Mouse (Mus musculus): Measurements from ENCODE around the gene Mast4. TPM values are rescaled to one million over a fixed set of nuclear protein-coding genes. Genes with fewer than 3 reads are reported as not detected.
A peak's percentile ranks its signal among the peaks of the same experiment; 100 is the strongest.

The Mast4 gene
- polyA plus RNA-seq, 1 experiment, result 0.04 TPM

GRCm38 (mm10) chr13:102913919-102914318, 420.4 kb downstream of the Mast4 start:
- Histone ChIP-seq H3K4me3 (replicated peaks) (no peak overlapping the region), H3K9me3 (ENCODE audit: control insufficient read depth, low read length) (no peaks in the 10 kb centered on the region), H3K27me3 (ENCODE audit: control insufficient read depth) (no peaks in the 10 kb centered on the region), H3K36me3 (ENCODE audit: control insufficient read depth) (no peaks in the 10 kb centered on the region), H3K4me1 (ENCODE audit: control insufficient read depth) (no peaks in the 10 kb centered on the region)
- no peak for TF ChIP-seq TAL1 (IDR thresholded peaks at IDR 0.05; ENCODE audit: low read length)
- TF ChIP-seq GATA1 (IDR thresholded peaks at IDR 0.05; ENCODE audit: low read length), result no peak

- Histone ChIP-seq H3K36me3 (ENCODE audit: control insufficient read depth) (no peaks in the 10 kb centered on the region), H3K27me3 (ENCODE audit: control insufficient read depth) (no peaks in the 10 kb centered on the region), H3K4me1 (ENCODE audit: control insufficient read depth) (no peaks in the 10 kb centered on the region), H3K4me3 (replicated peaks) (no peak overlapping the region), H3K9me3 (ENCODE audit: control insufficient read depth, low read length) (no peaks in the 10 kb centered on the region)
- TF ChIP-seq TAL1 (IDR thresholded peaks at IDR 0.05; ENCODE audit: low read length) (no peak), GATA1 (IDR thresholded peaks at IDR 0.05; ENCODE audit: low read length) (no peak)
These were observed 421.4 kb downstream of the Mast4 start for GRCm38 (mm10) chr13:102912867-102913266.

DNA sequence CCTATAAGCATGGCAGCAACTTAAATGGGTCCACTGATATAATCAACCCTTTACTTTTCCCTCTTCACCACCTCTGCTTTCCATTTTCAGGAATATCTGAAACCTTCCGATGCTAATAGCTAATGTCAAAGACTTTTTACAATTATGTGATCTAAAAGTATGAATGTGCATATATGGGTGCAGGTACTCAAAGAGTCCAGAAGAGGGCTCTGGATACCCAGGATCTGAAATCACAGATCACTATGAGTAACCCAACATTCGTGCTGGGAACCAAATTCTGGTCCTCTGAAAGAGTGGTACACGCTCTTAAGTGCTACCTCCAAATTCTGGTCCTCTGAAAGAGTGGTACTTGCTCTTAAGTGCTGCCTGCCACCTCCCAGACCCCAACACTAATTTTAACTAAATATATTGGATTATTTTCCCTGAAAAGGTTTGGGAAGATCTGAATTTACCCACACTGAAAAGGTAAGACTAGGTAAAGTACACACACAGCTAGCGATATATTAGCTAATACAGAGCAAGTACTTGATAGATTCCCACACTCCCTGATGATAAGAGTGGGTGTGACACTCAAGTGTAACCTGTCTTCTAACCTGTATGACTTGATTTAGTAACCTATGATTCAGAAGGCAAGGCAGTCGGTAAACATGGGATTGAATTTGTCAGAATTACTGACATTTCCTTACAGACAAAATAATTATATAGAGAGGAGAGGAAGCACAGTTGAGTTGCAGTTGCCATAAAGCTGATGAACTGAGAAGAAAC, 424.5 kb downstream of the Mast4 start:
- Histone ChIP-seq H3K9me3 (ENCODE audit: control insufficient read depth, low read length) (no peaks in the 10 kb centered on the region), H3K27me3 (ENCODE audit: control insufficient read depth) (no peaks in the 10 kb centered on the region), H3K36me3 (ENCODE audit: control insufficient read depth) (no peaks in the 10 kb centered on the region), H3K4me1 (ENCODE audit: control insufficient read depth) (peaks cover 18% of the 10 kb centered on the region), H3K4me3 (replicated peaks) (no peak overlapping the region)
- TF ChIP-seq TAL1 (IDR thresholded peaks at IDR 0.05; ENCODE audit: low read length), result no peak
- TF ChIP-seq GATA1 (IDR thresholded peaks at IDR 0.05; ENCODE audit: low read length), result no peak

DNA sequence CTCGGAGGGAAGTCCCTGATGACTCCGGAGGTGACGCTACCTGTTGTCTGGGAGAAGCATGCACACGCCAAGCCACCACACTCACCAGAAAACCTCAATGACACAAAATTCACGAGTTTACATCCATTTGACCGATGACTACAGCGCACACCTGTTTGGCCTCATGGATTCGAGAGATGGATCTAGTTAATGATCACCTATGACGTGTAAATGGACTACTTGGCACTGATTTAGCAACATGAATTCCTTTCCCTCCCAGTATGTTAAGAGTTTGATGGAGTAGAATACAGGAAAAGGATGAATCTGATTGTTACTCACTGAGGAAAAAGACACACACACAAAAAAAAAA, 427.7 kb downstream of the Mast4 start:
- Histone ChIP-seq H3K36me3 (ENCODE audit: control insufficient read depth) (no peaks in the 10 kb centered on the region), H3K4me3 (replicated peaks) (peak overlapping the region; percentile 68), H3K9me3 (ENCODE audit: control insufficient read depth, low read length) (no peaks in the 10 kb centered on the region), H3K27me3 (ENCODE audit: control insufficient read depth) (no peaks in the 10 kb centered on the region), H3K4me1 (ENCODE audit: control insufficient read depth) (peaks cover 22% of the 10 kb centered on the region)
- TF ChIP-seq TAL1 (IDR thresholded peaks at IDR 0.05; ENCODE audit: low read length) (no peak), GATA1 (IDR thresholded peaks at IDR 0.05; ENCODE audit: low read length) (no peak)

- Histone ChIP-seq H3K27me3 (ENCODE audit: control insufficient read depth) (no peaks in the 10 kb centered on the region), H3K4me1 (ENCODE audit: control insufficient read depth) (peaks cover 22% of the 10 kb centered on the region), H3K4me3 (replicated peaks) (peak overlapping the region; percentile 68), H3K36me3 (ENCODE audit: control insufficient read depth) (no peaks in the 10 kb centered on the region), H3K9me3 (ENCODE audit: control insufficient read depth, low read length) (no peaks in the 10 kb centered on the region)
- TF ChIP-seq GATA1 (IDR thresholded peaks at IDR 0.05; ENCODE audit: low read length) (0 out of 2 replicates have a peak, but pooled peaks have one; percentile 15), TAL1 (IDR thresholded peaks at IDR 0.05; ENCODE audit: low read length) (no peak)
These were observed 428.2 kb downstream of the Mast4 start for GRCm38 (mm10) chr13:102906004-102906660.

DNA sequence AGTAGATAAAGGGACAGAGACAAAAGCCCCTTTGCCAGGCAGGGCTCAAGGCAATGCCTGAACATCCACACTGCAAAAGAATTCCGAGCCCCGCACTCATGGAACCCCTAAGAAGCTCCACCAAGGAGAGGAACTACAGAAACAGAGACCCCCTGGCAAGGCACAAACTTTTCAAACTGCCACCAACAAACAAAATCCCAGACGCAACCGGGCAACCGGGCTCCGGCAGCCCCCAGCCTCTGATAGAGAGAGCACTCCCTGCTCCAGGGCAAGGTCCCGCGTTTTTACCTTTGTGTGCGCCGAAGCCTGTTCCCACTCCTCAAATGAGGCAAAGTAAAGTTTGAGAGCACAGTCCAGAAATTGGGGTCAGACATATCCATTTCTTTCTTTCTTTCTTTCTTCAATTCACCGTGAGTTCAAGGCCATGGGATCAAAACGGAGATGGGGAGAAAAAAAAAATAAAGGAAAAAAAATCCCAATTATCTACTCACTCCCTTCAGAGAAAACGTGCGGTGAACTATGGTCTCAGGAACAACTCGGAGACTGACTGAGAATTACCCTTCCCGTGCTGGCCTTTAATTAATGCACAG, 428.8 kb downstream of the Mast4 start:
- peak overlapping the region; percentile 68 for H3K4me3 ChIP-seq (replicated peaks)

GRCm38 (mm10) chr13:102903689-102904088, 430.6 kb downstream of the Mast4 start:
- Histone ChIP-seq H3K9me3 (ENCODE audit: control insufficient read depth, low read length) (no peaks in the 10 kb centered on the region), H3K4me3 (replicated peaks) (no peak overlapping the region), H3K27me3 (ENCODE audit: control insufficient read depth) (no peaks in the 10 kb centered on the region), H3K4me1 (ENCODE audit: control insufficient read depth) (peaks cover 31% of the 10 kb centered on the region), H3K36me3 (ENCODE audit: control insufficient read depth) (no peaks in the 10 kb centered on the region)
- TF ChIP-seq GATA1 (IDR thresholded peaks at IDR 0.05; ENCODE audit: low read length), result no peak
- no peak for TF ChIP-seq TAL1 (IDR thresholded peaks at IDR 0.05; ENCODE audit: low read length)

More for the DNA sequence above, 428.8 kb downstream of the Mast4 start:
- Histone ChIP-seq H3K36me3 (ENCODE audit: control insufficient read depth) (no peaks in the 10 kb centered on the region), H3K9me3 (ENCODE audit: control insufficient read depth, low read length) (no peaks in the 10 kb centered on the region), H3K4me1 (ENCODE audit: control insufficient read depth) (peaks cover 22% of the 10 kb centered on the region), H3K27me3 (ENCODE audit: control insufficient read depth) (no peaks in the 10 kb centered on the region)
- no peak for TF ChIP-seq GATA1 (IDR thresholded peaks at IDR 0.05; ENCODE audit: low read length)
- TF ChIP-seq TAL1 (IDR thresholded peaks at IDR 0.05; ENCODE audit: low read length), result no peak

- no peaks in the 10 kb centered on the region for H3K27me3 ChIP-seq (ENCODE audit: control insufficient read depth)
- no peak overlapping the region for H3K4me3 ChIP-seq (replicated peaks)
- peaks cover 33% of the 10 kb centered on the region for H3K4me1 ChIP-seq (ENCODE audit: control insufficient read depth)
- no peaks in the 10 kb centered on the region for H3K36me3 ChIP-seq (ENCODE audit: control insufficient read depth)
- no peaks in the 10 kb centered on the region for H3K9me3 ChIP-seq (ENCODE audit: control insufficient read depth, low read length)
- TF ChIP-seq GATA1 (IDR thresholded peaks at IDR 0.05; ENCODE audit: low read length) (no peak), TAL1 (IDR thresholded peaks at IDR 0.05; ENCODE audit: low read length) (no peak)
These were observed 432.2 kb downstream of the Mast4 start for GRCm38 (mm10) chr13:102902123-102902522.

GRCm38 (mm10) chr13:102900531-102900930, 433.8 kb downstream of the Mast4 start:
- no peaks in the 10 kb centered on the region for H3K9me3 ChIP-seq (ENCODE audit: control insufficient read depth, low read length)
- H3K27me3 ChIP-seq (ENCODE audit: control insufficient read depth), result no peaks in the 10 kb centered on the region
- no peaks in the 10 kb centered on the region for H3K36me3 ChIP-seq (ENCODE audit: control insufficient read depth)
- TF ChIP-seq TAL1 (IDR thresholded peaks at IDR 0.05; ENCODE audit: low read length) (no peak), GATA1 (IDR thresholded peaks at IDR 0.05; ENCODE audit: low read length) (no peak)
- H3K4me1 ChIP-seq (ENCODE audit: control insufficient read depth), result peaks cover 21% of the 10 kb centered on the region
- no peak overlapping the region for H3K4me3 ChIP-seq (replicated peaks)

Measured in erythroblast, embryonic 14.5 days (primary cell).